In genomic region chr15:95791855-95792254, GRCm38 (mm10) we compare ENCODE assay signal across 8 mouse cellular contexts. TPM values are rescaled to one million over a fixed set of nuclear protein-coding genes. Genes with fewer than 3 reads are reported as not detected.
DNase-seq lines count a peak whose midpoint lies in the region; ATAC-seq and TF ChIP-seq lines count a peak whose summit lies in the region.

No protein-coding gene starts in this region.

- no peak for TF ChIP-seq CTCF in lung, embryonic 14.5 days (IDR thresholded peaks at IDR 0.05; ENCODE audit: low read depth)
- no peak for TF ChIP-seq CTCF in small intestine, adult 2 months (IDR thresholded peaks at IDR 0.05; ENCODE audit: extremely low read depth, insufficient read length, insufficient replicate concordance, low read depth, low read length)

- no peak for TF ChIP-seq POLR2A in small intestine, adult 2 months (IDR thresholded peaks at IDR 0.05; ENCODE audit: low read depth, low read length)

- DNase-seq in lung, embryonic 14.5 days = no peak
- DNase-seq in lung, adult 18-20 months = no peak
- no peak for DNase-seq in forebrain, embryonic 10.5 days (ENCODE audit: extremely low spot score, low spot score)
- DNase-seq in retina, postnatal 1 day = no peak
- no peak for DNase-seq in left cerebral cortex, postnatal 25 days (ENCODE audit: low spot score in 2 of 2)
- no peak for DNase-seq in spleen, postnatal 4 days (ENCODE audit: low spot score in 2 of 2)

- 38% methylated on average over 5 of the region's 5 CpGs for WGBS in lung, embryonic 14.5 days
- WGBS in forebrain, embryonic 10.5 days = 76% methylated on average over 5 of the region's 5 CpGs
- WGBS in limb, embryonic 13.5 days = 55% methylated on average over 5 of the region's 5 CpGs
- WGBS in small intestine, adult 2 months = 33% methylated on average over 5 of the region's 5 CpGs

- H3K36me3 ChIP-seq in lung, embryonic 14.5 days (ENCODE audit: insufficient read depth) = 0 out of 2 replicates have a peak, but pooled peaks cover 5% of the 10 kb centered on the region
- peaks cover 15% of the 10 kb centered on the region for H3K36me3 ChIP-seq in forebrain, embryonic 10.5 days (replicated peaks)
- no peaks in the 10 kb centered on the region for H3K36me3 ChIP-seq in limb, embryonic 13.5 days
- H3K36me3 ChIP-seq in small intestine, adult 2 months (ENCODE audit: control insufficient read depth, insufficient read depth, low read length) = peaks cover 9% of the 10 kb centered on the region

- H3K9me3 ChIP-seq in lung, embryonic 14.5 days (ENCODE audit: low read depth, low read length) = no peaks in the 10 kb centered on the region
- no peaks in the 10 kb centered on the region for H3K9me3 ChIP-seq in forebrain, embryonic 10.5 days
- no peaks in the 10 kb centered on the region for H3K9me3 ChIP-seq in limb, embryonic 13.5 days

- H3K27ac ChIP-seq in lung, embryonic 14.5 days (ENCODE audit: low read depth) = peak overlapping the region; percentile 83; the same call in 1 of the 2 replicates
- no peak overlapping the region for H3K27ac ChIP-seq in forebrain, embryonic 10.5 days
- no peak overlapping the region for H3K27ac ChIP-seq in limb, embryonic 13.5 days
- peak overlapping the region; percentile 86; the same call in 1 of the 2 replicates for H3K27ac ChIP-seq in small intestine, adult 2 months (ENCODE audit: insufficient read depth, low read depth, low read length)

- peak overlapping the region; percentile 93 for H3K9ac ChIP-seq in lung, embryonic 14.5 days
- H3K9ac ChIP-seq in limb, embryonic 13.5 days = peak overlapping the region; percentile 95

- ATAC-seq in lung, embryonic 14.5 days (ENCODE audit: insufficient read depth) = no peak
- no peak for ATAC-seq in limb, embryonic 13.5 days (ENCODE audit: low FRiP score, low read depth)

- intact Hi-C loops in left cerebral cortex, postnatal 25 days (cut with DNase I) = loop anchor here (2.0 to 10.0 kb wide), 3 partner anchors 95 to 493 kb away; partner anchors contain the start of gene Arid2

- no peaks in the 10 kb centered on the region for H3K27me3 ChIP-seq in lung, embryonic 14.5 days (ENCODE audit: insufficient read depth, low read length)
- H3K27me3 ChIP-seq in forebrain, embryonic 10.5 days (ENCODE audit: poor library complexity, severe bottlenecking) = peaks cover 21% of the 10 kb centered on the region
- no peaks in the 10 kb centered on the region for H3K27me3 ChIP-seq in limb, embryonic 13.5 days
- H3K27me3 ChIP-seq in small intestine, adult 2 months (ENCODE audit: control insufficient read depth, insufficient read depth, low read length) = no peaks in the 10 kb centered on the region

- H3K4me2 ChIP-seq in lung, embryonic 14.5 days = peak overlapping the region; percentile 82
- H3K4me2 ChIP-seq in limb, embryonic 13.5 days (replicated peaks) = peak overlapping the region; percentile 77

- H3K4me1 ChIP-seq in lung, embryonic 14.5 days (ENCODE audit: insufficient read depth) = peaks cover 12% of the 10 kb centered on the region; the same call in 1 of the 2 replicates
- peaks cover 40% of the 10 kb centered on the region for H3K4me1 ChIP-seq in forebrain, embryonic 10.5 days
- H3K4me1 ChIP-seq in limb, embryonic 13.5 days = peaks cover 46% of the 10 kb centered on the region
- peaks cover 17% of the 10 kb centered on the region for H3K4me1 ChIP-seq in small intestine, adult 2 months (ENCODE audit: control insufficient read depth, insufficient read depth, insufficient read length, low read length)

- H3K4me3 ChIP-seq in lung, embryonic 14.5 days (ENCODE audit: low read depth, low read length) = peak overlapping the region; percentile 73
- H3K4me3 ChIP-seq in forebrain, embryonic 10.5 days = peak overlapping the region; percentile 86
- peak overlapping the region; percentile 85 for H3K4me3 ChIP-seq in limb, embryonic 13.5 days
- no peak overlapping the region; the same call in 1 of the 2 replicates for H3K4me3 ChIP-seq in small intestine, adult 2 months (ENCODE audit: low read depth, low read length)

RNA-seq across cellular contexts. Expression of gene Ano6, which starts 1.2 kb away (rescaled TPM):
- 54.7 and 57.5 TPM in 2 replicates for polyA plus RNA-seq in lung, embryonic 14.5 days (2014; fragmentation: Nextera tagmentation; extraction: Ambion mirVana)
- polyA plus RNA-seq in forebrain, embryonic 10.5 days (2016; fragmentation: Nextera tagmentation; extraction: Ambion mirVana) = 32.4 and 35.0 TPM in 2 replicates
- polyA plus RNA-seq in limb, embryonic 13.5 days (2015; fragmentation: Nextera tagmentation; extraction: Ambion mirVana) = 49.9 and 54.2 TPM in 2 replicates
- polyA plus RNA-seq in small intestine, adult 2 months (2012; rRNA removed) = 15.1 and 172 TPM in 2 replicates
- 10 to 100 TPM; 21.1 to 22.2 TPM for total RNA-seq in left cerebral cortex, postnatal 25 days (2021)

Comparison
In these comparisons a context has a peak if more than half of its experiments do, and no peak if none do; other contexts are left out.
1. H3K27ac ChIP-seq: peak in lung, embryonic 14.5 days (single experiment) and small intestine, adult 2 months (single experiment); none in forebrain, embryonic 10.5 days (single experiment) and limb, embryonic 13.5 days (single experiment).